Mouse (Mus musculus) heart, postnatal 0 days (tissue): ENCODE measurements around the gene Cops9. TPM values are rescaled to one million over a fixed set of nuclear protein-coding genes. Genes with fewer than 3 reads are reported as not detected.

ENCODE experiments used
- ATAC-seq: fragments of 200-750 bp; cut with Nextera tagmentation; 2 replicates; pipeline ENCODE4 v1.8.0; 2017; ENCODE audit warnings: low read depth, moderate number of reproducible peaks, moderate library complexity; ENCODE audit not compliant: insufficient read depth
- DNase-seq: peaks from one replicate; pipeline ENCODE4 v3.0.0-alpha.2; 2016; ENCODE audit warnings: low spot score
- H3K27ac ChIP-seq: fragments of 300-500 bp; sonication (generic); 2 replicates; pipeline ENCODE4 v1.5.1; 2014; ENCODE audit warnings: low read depth, mild to moderate bottlenecking
- H3K27me3 ChIP-seq: fragments of 300-500 bp; sonication (generic); 2 replicates; pipeline ENCODE4 v1.6.1; 2014; ENCODE audit warnings: low read length, mixed read lengths; ENCODE audit not compliant: control insufficient read depth, insufficient read depth
- H3K36me3 ChIP-seq: fragments of 300-500 bp; sonication (generic); replicated peaks from 2 replicates; pipeline ENCODE4 v1.6.1; 2014; ENCODE audit warnings: low read length, mixed read lengths; ENCODE audit not compliant: control insufficient read depth, insufficient read depth
- H3K4me1 ChIP-seq: fragments of 300-500 bp; sonication (generic); 2 replicates; pipeline ENCODE4 v1.6.1; 2014; ENCODE audit warnings: antibody characterized with exemption; ENCODE audit not compliant: control insufficient read depth, insufficient read depth
- H3K4me2 ChIP-seq: fragments of 300-500 bp; sonication (generic); 2 replicates; pipeline ENCODE4 v1.6.1; 2014; ENCODE audit warnings: low read depth, mild to moderate bottlenecking, low read length, moderate library complexity
- H3K4me3 ChIP-seq: fragments of 300-500 bp; sonication (generic); 2 replicates; pipeline ENCODE4 v1.5.1; 2014; ENCODE audit warnings: low read depth, low read length
- H3K9ac ChIP-seq: fragments of 300-500 bp; sonication (generic); replicated peaks from 2 replicates; pipeline ENCODE4 v1.6.1; 2014; ENCODE audit warnings: low read depth, low read length, mixed read lengths
- H3K9me3 ChIP-seq: fragments of 300-500 bp; sonication (generic); replicated peaks from 2 replicates; pipeline ENCODE4 v1.6.1; 2016; ENCODE audit warnings: low read length; ENCODE audit not compliant: control insufficient read depth
- CTCF ChIP-seq: IDR thresholded peaks from 2 replicates; pipeline ENCODE4 v1.5.1; 2016; ENCODE audit warnings: antibody characterized with exemption, control low read depth, low read depth
- EP300 ChIP-seq: IDR thresholded peaks from 2 replicates; pipeline ENCODE4 v1.6.1; 2016; ENCODE audit warnings: antibody characterized with exemption, low read depth
- polyA plus RNA-seq: library from polyadenylated mRNA; unstranded; fragments of >200 nt; fragmentation: Nextera tagmentation; extraction: Ambion mirVana; gene quantifications from 2 replicates; pipeline ENCODE4 v1.2.1, GENCODE M21; 2015
- total RNA-seq: library from RNA; depleted of rRNA; stranded (reverse); fragments of >200 nt; gene quantifications from 2 replicates; pipeline ENCODE4 v1.2.3, GENCODE M21; 2014; ENCODE audit warnings: low replicate concordance; rRNA removed

The Cops9 gene
- total and polyA plus RNA-seq, 2 experiments from 2014 or later: 187 to 507 TPM

- Histone ChIP-seq H3K9me3 (no peaks in the 10 kb centered on the region), H3K4me2 (no peak within 1 kb of the TSS), H3K36me3 (no peaks in the 10 kb centered on the region), H3K27me3 (no peaks in the 10 kb centered on the region), H3K27ac (no peak within 1 kb of the TSS), H3K4me1 (no peaks in the 10 kb centered on the region), H3K9ac (no peak within 1 kb of the TSS), H3K4me3 (no peak within 1 kb of the TSS)
- TF ChIP-seq CTCF: no peak
- TF ChIP-seq EP300: no peak
- no peak for DNase-seq
- no peak for ATAC-seq
Observed at GRCm38 (mm10) chr1:92594111-92594510, 47.7 kb downstream of the Cops9 start, which contains the start of gene Olfr1411. Gene Olfr1411, plus strand, starts transcription at chr1:92594411.

Other genes starting within 250 kb of the Cops9 start
- 575 and 686 TPM in 2 replicates for gene Ndufa10, start 168.1 kb downstream of the Cops9 start, total RNA-seq
- 1,020 and 1,029 TPM in 2 replicates for gene Ndufa10, start 168.1 kb downstream of the Cops9 start, polyA plus RNA-seq
- gene Olfr1416, start 156.9 kb downstream of the Cops9 start, total RNA-seq: not detected in 2 replicates
- not detected in 2 replicates for gene Olfr1416, start 156.9 kb downstream of the Cops9 start, polyA plus RNA-seq
- gene Olfr1415, start 145.9 kb downstream of the Cops9 start, total RNA-seq: not detected in 2 replicates
- gene Olfr1415, start 145.9 kb downstream of the Cops9 start, polyA plus RNA-seq: not detected in 2 replicates
- gene Olfr1414, start 123.3 kb downstream of the Cops9 start, total RNA-seq: not detected in 2 replicates
- gene Olfr1414, start 123.3 kb downstream of the Cops9 start, polyA plus RNA-seq: not detected in 2 replicates
- gene Olfr1413, start 70.7 kb downstream of the Cops9 start, total RNA-seq: not detected in 2 replicates
- not detected in 2 replicates for gene Olfr1413, start 70.7 kb downstream of the Cops9 start, polyA plus RNA-seq
- gene Olfr1412, start 56.2 kb downstream of the Cops9 start, total RNA-seq: not detected in 2 replicates
- not detected in 2 replicates for gene Olfr1412, start 56.2 kb downstream of the Cops9 start, polyA plus RNA-seq
- not detected in 2 replicates for gene Olfr1411, start 47.6 kb downstream of the Cops9 start, total RNA-seq
- gene Olfr1411, start 47.6 kb downstream of the Cops9 start, polyA plus RNA-seq: not detected in 2 replicates
- not detected in 2 replicates for gene Olfr1410, start 36.2 kb downstream of the Cops9 start, total RNA-seq
- gene Olfr1410, start 36.2 kb downstream of the Cops9 start, polyA plus RNA-seq: not detected in 2 replicates
- not detected in 2 replicates for gene Olfr12, start 24.2 kb downstream of the Cops9 start, total RNA-seq
- gene Olfr12, start 24.2 kb downstream of the Cops9 start, polyA plus RNA-seq: not detected in 2 replicates
- gene Otos, start 6.9 kb upstream of the Cops9 start, total RNA-seq: 0.08 TPM in 1 of 2 replicates, not detected in the other
- gene Otos, start 6.9 kb upstream of the Cops9 start, polyA plus RNA-seq: not detected in 2 replicates
- 201 and 227 TPM in 2 replicates for gene Gpc1, start 189.7 kb upstream of the Cops9 start, total RNA-seq
- 52.1 and 53.9 TPM in 2 replicates for gene Gpc1, start 189.7 kb upstream of the Cops9 start, polyA plus RNA-seq